Mouse (Mus musculus): ENCODE results near the gene Terf2.

DNA sequence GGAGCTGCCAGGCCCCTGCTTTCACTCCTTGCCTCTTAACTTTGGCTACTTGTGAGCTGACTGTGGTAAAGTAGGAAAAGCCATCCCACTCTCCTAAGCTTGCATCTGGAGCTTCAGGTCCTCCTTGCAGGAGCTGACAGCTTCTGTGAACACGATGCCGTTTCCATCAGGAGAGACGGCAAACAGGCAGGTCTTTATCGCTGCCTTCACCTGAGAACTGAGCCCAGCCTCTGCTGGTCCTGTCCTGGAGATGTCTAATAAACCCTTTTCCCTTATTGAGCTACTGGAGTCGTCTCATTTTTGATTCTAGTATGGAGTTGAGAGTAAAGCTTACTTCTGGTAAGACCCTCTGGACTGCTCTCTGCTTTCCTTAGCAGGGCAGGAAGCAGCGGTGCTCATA, 50.9 kb downstream of the Terf2 start:
- no peak for TF ChIP-seq POLR2A (IDR thresholded peaks at IDR 0.05; ENCODE audit: low read depth, low read length)
- no peak for TF ChIP-seq CTCF (IDR thresholded peaks at IDR 0.05; ENCODE audit: extremely low read depth, insufficient read depth, insufficient read length, insufficient replicate concordance)

All from spleen, adult 2 months (tissue).